Mouse (Mus musculus) colon, adult 2 months (tissue): ENCODE data around the gene Barx2. TPM values are rescaled to one million over a fixed set of nuclear protein-coding genes. Genes with fewer than 3 reads are reported as not detected.

Source experiments
- polyA plus RNA-seq: library from polyadenylated mRNA; depleted of rRNA; stranded (reverse); fragments of >200 nt; gene quantifications from 2 replicates; pipeline ENCODE4 v1.2.3, GENCODE M21; 2012; rRNA removed

Gene Barx2
- 2.7 and 3.4 TPM in 2 replicates for polyA plus RNA-seq

DNA sequence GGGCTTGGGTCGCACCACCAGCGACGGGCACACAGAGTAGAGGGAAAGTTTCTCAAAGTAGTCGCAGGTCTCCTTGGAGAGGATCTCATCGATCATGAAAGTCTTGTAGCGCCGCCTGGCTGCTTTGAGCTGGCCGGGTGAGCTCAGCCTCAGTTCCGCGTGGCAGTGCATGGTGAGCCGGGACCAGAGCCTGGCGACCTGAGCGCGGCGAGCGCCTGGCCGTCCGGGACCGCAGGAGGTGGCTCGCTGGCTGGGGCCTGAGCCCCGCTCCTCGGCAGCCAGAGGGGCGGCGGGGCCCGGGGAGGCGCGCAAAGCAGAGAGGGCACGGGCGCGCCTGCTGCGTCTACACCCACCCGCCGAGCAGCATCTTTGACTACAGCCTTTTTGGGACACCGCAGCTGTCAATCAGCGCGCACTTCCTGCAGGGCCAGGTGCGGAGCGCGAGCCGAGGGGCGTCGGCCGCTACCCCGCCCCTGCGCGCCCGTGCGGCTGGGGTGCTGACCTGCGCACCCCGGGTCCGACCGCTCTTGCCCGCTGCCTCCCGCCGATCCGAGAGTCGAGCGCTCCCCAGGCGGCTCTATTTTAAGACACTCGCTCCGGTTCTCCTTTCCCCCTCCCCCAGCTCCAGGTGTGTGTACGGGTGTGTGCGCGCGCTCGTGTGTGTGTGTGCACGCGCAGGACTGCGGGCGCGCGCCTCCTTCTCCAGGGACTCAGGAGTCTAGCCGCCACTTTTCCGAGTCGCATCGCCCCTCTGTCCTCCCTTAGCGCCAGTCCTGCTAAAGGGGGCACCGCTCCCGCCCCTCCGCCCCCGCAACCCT lies at the start of gene Barx2:
Gene Barx2 (minus strand): TSS at position 542 of the 818 bp plus-strand sequence.

Other genes starting within 250 kb of the Barx2 start
- gene Arhgap32, start 202.7 kb upstream of the Barx2 start, polyA plus RNA-seq = 7.3 and 9.4 TPM in 2 replicates